Mouse (Mus musculus) thymus, postnatal 0 days (tissue): ENCODE data around the gene Slit3. TPM values are rescaled to one million over a fixed set of nuclear protein-coding genes. Genes with fewer than 3 reads are reported as not detected.

Experiments
- DNase-seq: peaks from one replicate; pipeline ENCODE4 v3.0.0-alpha.2; 2015; ENCODE audit warnings: low spot score
- polyA plus RNA-seq: library from polyadenylated mRNA; unstranded; fragments of >200 nt; fragmentation: Nextera tagmentation; extraction: Ambion mirVana; gene quantifications from 2 replicates; pipeline ENCODE4 v1.2.1, GENCODE M21; 2015

Gene Slit3
- polyA plus RNA-seq, 1 experiment from 2014 or later, result 2.1 TPM

DNA sequence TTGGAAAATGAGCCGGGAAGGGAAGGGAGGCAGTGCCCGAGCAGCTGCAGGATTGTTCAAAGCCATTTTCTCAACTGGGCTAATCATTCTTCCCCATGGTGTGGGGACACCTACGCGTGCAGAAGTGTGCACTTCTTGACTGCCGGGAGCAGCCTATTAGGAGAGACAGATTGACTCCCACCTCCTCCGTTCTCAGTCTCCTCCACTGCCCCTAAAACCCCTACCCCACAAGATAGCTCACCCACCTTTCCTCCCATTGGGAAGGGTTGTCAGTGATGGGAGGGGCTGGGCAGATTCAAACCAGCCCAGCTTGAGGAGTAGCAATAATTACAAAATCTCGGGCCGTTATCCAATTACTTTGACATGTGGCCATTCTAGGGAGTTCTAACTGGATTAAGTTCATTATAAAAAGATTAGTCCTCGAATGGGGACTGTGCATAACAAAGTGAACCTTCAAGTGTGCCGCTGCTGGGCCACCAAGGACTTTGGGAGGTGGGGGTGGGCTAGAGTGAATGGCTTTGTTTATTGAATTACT is 333.2 kb downstream of the Slit3 start:
- DNase-seq, result no peak

GRCm38 (mm10) chr11:35454781-35455180 is 333.8 kb downstream of the Slit3 start:
- DNase-seq, result no peak

DNA sequence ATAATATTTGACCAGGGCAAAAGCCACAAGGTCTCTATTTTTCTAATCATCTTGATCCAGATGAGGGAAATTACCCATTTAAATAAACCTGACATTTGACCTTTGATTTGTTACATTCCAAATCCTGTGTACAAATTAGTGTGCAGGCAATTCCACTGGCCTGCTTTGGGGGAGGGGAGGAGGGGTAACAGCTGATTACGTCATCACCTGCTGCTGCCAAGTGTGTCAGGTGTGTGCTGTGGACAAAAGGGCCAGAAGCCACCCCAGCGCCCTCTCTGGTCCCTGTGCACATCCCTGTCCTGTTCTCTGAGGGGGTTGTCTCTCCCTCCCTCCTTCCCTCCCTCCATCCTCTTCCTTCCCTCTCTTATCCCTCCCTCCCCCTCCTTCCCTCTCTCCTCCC is 337.0 kb downstream of the Slit3 start:
- DNase-seq, result no peak

DNA sequence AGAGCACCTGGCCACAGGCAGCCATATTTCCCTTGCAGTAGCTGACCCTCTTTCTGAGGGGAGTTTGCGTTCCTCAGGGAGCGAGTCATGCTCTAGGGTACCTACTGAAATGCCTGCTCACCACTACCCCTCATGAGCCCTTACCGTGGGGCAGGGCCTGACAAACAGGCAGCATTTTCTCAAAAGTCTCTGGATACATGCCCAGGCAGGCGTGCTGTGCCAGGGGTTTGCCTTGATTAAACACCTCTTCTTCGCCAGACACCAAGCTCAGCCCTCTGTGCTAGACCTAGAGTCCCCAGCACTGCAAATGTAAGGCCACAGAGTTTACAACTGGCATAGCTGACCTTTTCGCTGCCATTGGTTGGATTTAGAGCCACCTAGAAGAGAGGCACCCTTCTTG is 345.7 kb downstream of the Slit3 start:
- DNase-seq, result no peak

GRCm38 (mm10) chr11:35468847-35469246 is 347.8 kb downstream of the Slit3 start:
- no peak for DNase-seq

GRCm38 (mm10) chr11:35469940-35470339 is 348.9 kb downstream of the Slit3 start:
- DNase-seq, result no peak

GRCm38 (mm10) chr11:35470853-35471252 is 349.8 kb downstream of the Slit3 start:
- DNase-seq, result no peak

- DNase-seq, result no peak
Measured at GRCm38 (mm10) chr11:35472842-35473616, 352.0 kb downstream of the Slit3 start.

- DNase-seq, result no peak
Measured at GRCm38 (mm10) chr11:35473617-35473996, 352.6 kb downstream of the Slit3 start.

GRCm38 (mm10) chr11:35480146-35480545 is 359.1 kb downstream of the Slit3 start:
- DNase-seq, result no peak

DNA sequence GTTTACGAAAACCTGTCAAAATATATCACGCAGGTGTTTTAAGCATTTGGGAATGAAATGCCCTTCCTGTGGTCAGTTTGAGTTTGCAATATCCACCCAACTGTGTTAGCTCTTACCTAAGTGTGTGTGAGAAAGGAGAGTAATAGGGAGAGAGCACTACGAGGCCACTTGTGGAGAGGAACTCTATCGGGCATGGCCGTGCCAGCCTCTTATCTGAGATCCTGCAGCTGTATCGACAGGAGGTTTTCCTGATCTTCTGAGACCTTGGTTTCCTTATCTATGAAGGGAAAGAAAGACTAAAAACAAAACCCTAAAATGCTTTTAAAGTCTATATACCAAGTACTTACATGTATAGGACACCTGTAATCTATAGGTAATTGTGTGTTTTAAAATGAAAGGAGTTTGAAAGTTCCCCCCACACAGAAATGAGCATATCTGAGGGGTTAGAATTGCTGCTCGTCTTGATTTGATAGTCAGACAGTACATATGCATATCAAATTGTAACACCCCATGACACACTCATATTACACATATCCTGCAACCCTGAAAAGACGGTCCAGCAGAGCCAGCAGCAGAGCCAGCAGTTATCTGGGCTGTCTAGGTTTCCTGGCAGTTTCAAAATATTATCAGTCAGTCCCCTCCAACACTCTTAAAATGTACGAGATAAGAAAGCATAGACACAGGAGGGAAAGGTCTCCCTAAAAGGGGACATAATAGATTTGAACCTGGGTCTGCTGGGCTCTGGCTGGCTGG is 360.8 kb downstream of the Slit3 start:
- DNase-seq, result no peak

- DNase-seq, result no peak
Measured at GRCm38 (mm10) chr11:35487966-35488365, 366.9 kb downstream of the Slit3 start.

DNA sequence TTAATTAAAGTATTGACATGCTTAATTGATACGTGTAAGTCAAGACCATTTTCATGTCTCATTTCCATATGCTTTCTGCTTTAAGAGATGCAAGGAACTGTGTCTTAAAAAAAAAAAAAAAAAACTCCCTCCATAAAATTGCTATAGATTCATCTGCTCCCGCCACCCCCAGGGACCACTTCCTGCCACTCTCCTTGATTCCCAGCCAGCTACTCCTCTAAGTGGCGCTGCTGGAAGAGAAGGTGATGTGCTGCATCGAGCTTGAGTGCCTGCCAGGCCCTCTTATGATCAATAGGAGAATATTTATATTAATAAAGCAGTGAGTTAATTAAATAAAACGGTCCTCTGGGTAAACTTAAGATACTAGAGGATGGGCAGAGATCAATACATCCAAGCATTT is 370.7 kb downstream of the Slit3 start:
- no peak for DNase-seq

DNA sequence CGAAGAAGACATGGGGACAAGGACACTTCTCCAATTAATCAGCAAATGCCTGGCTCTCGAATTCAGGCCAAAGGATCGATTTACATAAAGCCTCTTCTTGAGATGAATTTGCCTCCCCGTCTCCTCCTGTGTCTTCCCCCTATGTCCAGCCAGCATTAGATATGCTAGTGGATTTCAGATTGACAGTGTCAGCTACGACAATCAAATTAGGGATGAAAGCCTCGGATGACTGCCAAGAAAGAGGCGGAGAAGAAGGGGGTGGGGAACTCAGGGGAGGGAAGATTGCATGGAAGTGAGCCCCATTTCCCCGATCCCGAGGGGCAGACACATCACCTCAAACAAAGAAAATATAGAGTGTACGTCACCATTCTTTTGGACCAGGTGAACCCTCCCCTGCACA is 375.9 kb downstream of the Slit3 start:
- no peak for DNase-seq

DNA sequence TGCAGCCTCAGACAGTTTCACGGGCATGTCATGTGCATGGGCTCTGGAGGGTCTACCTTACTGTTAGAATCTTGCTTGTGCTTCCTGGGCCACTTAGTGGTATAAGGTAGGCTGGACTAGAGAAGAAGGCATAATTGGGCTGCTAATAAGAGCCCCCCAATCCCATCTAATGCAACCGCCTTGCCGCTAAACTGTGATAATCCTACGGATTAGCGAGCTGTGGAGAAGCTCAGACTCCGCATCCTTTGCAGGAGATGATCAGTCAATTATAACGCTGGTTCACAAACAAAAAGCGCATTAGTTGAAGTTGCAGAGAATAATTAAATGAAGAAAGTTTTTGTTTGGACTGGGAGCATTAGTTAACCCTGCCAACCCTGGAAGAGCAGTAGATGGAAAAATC is 376.9 kb downstream of the Slit3 start:
- no peak for DNase-seq

- no peak for DNase-seq
Measured at GRCm38 (mm10) chr11:35502128-35502527, 381.1 kb downstream of the Slit3 start.

DNA sequence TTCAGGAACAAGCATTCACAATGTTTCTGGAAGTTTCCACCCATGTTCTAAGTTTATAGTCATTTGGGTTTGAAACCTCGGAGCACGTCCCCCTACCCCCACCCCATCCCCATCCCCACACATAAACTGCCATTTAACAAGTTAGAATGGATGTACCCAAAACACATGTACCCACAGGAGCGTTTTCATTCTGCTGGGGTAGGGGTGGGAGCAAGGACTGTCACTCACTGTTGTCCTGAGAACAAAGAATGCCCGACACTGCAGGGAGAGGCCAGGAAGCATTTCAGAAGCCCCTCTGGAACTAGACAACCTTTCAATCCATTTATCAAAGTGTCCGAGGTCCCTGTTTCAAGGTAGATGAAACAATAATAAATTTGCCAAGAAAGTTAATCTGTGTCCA is 383.0 kb downstream of the Slit3 start:
- DNase-seq, result no peak

DNA sequence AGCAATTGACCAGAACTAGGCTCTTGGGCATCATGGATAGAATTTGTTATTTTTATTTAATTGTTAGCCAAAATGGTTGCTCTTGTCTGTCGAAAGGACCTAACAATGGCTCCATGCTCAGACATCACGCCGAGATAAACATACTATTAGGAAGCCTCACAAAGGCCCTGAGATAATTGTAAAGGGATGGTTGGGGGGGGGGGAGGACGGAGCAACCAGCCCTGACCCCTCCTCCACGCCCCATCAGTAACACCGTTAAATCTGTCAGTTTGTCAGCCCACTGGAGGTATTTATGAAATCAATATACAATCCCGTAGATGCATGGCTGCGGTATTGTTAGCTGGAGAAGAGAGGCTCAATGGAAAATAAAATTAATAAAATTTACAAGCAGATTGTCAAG is 383.9 kb downstream of the Slit3 start:
- DNase-seq, result no peak

- DNase-seq, result peak; percentile 58
Measured at GRCm38 (mm10) chr11:35505316-35505715, 384.3 kb downstream of the Slit3 start.

DNA sequence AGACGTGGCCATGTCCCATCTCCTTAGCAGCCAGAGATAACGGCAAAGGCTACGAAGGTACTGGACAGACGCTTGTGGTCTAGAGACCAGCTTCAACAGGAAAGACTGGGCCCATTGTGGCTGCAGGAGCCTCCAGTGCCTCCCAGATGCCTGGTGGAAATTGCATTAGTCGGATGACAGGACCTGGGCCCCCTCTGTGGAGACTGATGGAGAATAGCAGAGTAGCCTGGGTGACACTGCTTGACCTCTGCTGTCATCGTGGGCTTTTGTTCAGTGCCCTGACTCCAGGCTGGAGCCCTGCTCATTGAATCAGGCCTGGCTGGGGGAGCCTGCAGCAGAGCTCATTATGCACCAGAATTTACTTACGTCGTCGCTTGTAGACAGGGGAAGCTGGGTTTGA is 384.8 kb downstream of the Slit3 start:
- DNase-seq, result no peak

- DNase-seq, result no peak
Measured at GRCm38 (mm10) chr11:35507781-35508390, 386.9 kb downstream of the Slit3 start.

DNA sequence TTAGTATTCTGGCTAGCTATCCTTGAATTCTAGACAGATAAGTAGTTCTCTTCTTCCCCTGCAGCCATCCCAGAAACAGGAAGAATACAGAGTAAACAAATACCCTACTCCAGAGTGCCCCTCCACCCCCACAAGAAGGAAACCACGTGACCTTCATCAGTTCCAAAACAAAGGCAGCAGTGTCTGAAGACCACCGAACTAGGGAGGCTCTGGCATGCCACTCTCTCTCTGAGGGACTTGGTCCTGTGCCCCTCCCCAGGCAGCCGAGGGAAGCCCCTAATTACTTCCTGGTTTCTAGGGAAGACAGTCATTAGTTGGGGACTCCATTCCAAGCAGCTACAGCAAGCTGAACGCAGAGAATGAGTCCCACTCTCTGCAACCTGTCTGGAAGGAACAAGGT is 391.7 kb downstream of the Slit3 start:
- no peak for DNase-seq
